Mouse (Mus musculus) R1 (cell line): ENCODE measurements at regions not wholly inside any gene's neighbourhood (a gene's known extent, or its start where the extent isn't known, plus 50 kb on each side); places are given as distances from the start of the nearest gene placed in this dataset.

ENCODE experiments used
- DNase-seq: peaks from one replicate; pipeline ENCODE4 v3.0.0-alpha.2; 2018; ENCODE audit warnings: low read depth, low spot score

DNA sequence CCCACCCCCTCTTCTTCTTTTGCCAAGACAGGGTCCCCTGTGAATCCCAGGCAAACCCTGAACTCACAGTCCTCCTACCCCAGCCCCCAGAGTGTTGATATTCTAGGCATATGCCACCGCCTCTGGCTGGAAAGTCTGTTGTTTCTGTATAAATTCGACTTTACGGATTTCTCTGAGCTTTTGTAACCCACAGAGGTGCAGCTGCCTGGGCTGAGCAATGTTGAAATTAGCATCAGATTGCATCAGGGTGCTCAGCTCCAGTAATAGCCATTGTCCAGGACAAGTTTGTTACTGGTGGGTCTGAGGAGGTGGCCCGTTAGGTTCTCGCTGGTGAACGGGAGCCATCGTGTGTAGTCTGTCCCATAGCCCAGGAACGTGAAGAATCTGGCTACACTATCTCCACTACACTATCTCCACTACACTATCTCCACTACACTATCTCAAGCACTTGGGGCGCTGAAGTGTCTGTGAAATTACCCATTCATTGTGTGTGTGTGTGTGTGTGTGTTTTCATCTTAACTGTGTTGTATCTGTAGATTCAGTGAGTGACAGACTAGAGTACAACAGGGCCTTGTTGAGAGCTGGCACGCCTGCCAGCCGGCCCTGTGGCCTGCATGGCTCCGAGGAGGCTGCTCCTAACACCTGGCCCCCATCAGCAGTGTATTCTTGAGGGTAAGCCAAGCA, 92.4 kb upstream of the Hnrnpk start:
- DNase-seq = no peak

DNA sequence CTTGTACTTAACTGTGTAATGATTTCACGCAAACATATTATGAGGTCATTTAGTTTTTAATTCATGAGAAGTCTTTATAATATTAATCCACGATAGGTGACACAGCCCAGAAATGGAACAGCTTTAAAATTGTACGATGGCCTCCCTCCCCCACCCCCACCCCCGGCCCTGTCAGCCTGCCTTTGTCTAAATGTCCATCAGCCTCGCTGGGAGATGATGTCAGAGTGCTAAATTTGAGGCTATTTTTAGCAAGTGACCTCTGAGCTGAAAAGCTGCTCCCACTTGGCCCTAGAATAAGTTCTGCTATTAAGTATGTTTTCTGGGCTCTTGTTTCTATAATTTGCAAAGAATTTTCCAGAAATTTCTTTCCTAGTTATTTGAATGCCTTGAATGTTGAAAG, 91.6 kb upstream of the Hnrnpk start:
- no peak for DNase-seq

DNA sequence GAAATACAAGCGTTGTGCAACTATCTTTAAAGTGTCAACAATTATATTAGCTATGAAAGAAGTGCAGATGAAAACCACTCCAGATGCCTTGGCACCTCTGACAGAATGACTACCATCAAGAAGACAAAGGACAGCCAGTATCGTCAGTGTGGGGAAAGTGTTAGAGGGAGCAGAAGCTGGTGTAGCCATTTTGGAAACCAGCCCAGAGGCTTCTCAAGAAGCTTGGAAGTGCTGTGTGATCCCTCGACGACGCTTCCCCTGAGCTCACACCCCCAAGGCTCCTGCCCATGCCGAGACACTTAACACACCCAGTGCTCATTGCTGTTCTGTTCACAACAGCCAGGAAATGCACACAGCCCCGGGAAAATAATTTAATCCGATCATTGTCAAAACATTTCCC, 87.7 kb upstream of the Hnrnpk start:
- DNase-seq = no peak

DNA sequence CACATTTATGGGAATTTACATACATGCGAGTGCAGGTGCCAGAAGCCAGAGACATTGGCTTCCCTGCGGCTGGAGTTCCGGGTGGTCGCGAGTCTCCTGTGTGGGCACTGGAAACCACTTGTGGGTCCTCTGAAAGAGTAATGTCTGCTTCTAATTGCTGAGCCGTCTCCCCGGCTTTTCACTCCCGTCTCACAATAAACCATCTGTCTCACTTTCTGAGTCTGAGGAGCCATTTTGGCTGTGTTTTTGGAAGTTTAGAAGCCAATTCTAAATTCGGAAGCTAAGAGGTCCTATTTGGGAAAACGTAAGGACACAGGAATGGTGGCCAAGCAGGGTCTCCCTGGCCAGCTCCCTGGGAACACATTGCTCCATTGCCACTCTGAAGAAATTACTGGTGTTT, 81.9 kb upstream of the Hnrnpk start:
- no peak for DNase-seq

DNA sequence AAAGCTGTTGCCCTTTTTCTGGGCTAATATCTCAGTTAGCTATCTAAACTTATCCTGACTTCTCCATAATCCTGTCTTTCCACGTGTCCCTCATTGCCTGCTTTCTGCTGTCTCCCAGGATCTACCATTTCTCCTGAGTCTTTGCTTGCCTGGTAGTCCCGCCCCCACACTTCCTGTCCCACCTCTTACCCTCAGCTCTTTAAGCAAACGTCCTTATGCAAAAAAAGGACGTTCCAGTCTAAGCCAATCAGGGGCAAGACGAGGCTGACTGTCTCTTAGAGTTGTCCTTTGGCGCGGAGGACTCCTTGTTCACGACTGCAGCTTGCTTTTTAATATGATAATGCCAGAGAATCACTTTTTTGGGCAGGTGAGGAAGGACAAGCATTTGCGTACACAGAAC, 79.6 kb upstream of the Hnrnpk start:
- DNase-seq = peak; percentile 83

DNA sequence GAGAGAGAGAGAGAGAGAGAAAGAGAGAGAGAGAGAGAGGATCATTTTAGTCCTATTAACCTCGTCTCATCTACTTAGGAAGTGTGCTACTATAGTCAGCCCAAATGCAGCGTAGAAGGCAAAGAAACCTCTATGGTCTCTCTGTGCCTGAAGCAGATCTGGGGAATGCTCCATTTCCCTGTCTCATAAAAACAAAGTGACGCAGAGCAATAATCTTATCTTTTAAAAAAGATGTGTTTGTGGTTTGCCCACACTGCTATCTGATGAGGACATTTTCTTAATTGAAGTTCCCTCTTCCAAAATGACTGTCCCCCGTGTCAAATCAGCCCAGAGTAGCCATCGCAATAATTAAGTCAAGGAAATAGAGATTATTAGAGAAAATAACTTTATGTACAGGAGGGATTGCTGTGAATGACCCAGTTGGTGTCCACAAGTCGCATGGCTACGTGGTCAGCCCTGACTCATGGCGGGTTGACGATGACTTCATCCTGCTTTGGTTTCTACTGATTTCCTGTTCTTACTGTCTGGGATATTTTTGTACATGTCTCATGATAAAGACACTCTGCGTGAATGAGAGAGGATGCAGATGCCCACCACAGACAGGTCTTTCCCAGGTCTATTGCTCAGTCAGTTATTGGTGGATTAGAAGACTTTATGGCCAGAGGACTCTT, 77.9 kb upstream of the Hnrnpk start:
- no peak for DNase-seq

DNA sequence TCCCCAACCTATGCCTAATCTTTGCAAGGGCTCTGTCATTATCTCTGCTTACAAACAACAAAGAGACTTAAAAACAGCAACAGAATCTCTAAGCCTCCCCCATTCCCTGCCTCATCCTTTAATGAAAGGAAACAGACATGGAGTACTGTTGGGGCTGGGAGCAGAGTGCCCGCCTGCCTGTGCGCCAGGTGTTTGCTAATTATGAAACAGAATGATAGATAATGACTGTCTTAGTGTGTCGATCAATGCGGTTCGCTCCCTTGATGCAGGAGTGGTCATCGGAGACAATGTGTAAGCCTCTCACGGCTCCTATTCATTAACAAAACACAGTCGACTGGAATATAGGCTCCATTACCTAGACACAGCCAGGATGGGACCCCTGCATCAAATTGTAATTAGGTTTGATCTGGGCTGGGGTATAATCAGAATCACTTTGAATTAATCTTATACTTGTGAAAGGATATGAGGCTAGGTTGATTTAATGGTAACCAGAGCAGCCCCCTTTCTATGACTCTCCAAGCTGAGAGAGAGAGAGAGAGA, 77.3 kb upstream of the Hnrnpk start:
- DNase-seq = no peak

DNA sequence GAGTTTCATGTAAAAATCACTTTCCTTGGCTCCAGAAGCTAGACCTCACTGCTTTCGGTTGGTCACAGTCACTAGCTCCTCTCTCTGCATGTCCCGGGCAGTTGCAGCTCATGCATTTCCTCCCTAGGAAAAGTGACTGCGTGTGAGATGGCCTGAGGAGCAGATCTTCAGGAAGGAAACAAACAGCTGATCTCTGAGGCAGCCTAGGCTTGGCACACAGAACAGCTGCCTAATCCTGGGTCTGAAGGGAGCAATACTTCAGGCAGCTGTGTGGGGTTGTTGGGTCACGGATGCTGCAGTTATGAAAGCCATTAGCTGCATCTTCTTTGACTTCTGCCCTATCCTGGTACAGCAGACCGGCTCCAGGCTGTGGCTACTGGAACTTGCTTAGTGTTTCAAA, 75.3 kb upstream of the Hnrnpk start:
- DNase-seq = no peak

DNA sequence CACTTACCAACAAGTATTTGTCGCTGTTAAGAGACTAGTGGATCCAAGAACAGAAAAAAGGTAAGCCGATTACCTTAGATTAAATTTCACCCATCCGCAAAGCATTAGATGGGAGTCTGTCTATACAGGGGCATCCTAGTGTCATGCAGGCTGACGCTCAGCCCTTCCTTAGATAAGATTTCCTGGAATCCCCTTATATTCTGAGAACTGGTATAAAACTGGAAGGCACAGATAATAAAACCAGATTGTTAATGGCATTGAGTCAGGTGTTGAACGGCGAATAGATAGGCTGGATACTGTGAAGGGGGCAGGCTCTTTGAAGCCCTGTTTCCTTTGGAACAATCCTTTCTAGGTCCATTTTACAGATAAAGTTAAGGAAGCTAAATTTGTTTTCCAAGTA, 74.1 kb upstream of the Hnrnpk start:
- DNase-seq = no peak

DNA sequence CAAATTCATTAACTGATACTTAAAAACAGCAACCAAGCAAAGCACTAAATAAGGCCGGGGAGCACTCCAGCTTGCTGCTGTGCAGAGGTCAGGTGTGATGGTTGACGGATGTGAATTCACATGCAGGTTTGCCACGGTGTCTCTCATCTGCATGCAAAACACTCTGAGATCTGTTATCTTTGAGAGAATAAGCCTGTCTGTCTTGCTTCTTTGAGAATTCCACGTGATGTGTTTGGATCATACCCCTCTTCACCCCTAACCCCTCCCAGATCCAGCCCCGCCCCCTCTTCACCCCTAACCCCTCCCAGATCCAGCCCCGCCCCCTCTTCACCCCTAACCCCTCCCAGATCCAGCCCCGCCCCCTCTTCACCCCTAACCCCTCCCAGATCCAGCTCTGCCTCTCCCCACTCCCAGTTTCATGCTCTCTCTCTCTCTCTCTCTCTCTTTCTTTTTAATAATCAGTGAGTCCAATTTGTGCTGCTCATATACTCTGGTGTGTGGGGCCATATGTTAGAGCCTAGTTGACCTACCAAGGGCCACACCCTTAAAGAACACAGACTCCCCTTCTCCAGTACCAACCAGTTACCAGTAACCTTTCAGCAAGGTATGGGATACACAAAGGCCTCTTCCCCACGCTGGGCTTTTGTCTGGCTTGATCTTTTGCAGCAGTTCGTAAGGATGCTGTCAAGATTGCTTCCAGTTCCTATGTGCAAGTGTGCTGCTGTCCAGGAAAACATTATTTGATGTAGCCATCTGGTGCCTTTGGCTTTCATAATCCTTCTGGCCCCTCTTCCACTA, 73.1 kb upstream of the Hnrnpk start:
- DNase-seq = peak; percentile 74

DNA sequence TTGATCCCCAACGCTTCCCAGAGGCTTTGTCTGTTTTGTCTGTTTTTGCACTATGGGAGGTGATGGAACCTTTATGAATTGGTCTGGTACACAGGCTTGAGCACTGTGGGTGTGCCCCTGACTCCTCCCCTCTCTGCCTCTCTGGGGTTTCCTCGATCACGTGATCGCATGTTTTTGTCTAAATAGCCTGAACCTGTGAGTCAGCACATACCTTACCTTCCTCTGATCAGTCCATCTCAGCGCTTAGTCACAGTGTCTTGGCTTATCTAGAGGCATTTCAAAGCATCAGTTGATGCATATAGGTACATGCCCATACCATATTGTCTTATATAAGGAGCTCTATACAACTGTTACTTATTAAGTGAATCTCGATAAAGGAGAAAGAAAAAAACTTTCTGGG, 72.4 kb upstream of the Hnrnpk start:
- peak; percentile 96 for DNase-seq

DNA sequence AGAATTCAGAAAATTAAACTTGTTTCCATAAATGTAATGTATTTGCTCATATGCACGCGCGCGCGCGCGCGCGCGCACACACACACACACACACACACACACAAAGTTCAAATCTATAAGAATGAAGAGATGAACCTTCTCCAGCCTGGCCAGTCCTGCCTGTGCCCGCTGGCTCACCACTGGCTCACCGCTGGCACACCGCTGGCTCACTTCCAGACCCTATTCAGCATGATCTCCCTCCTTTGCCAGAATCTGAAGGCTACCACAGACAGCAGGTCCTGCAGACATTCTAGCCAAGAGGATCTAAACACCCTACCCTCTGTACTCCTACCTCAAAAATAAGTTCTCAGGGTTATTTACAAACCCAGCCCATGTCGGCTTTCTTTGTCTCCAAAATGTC, 69.3 kb upstream of the Hnrnpk start:
- DNase-seq = no peak

DNA sequence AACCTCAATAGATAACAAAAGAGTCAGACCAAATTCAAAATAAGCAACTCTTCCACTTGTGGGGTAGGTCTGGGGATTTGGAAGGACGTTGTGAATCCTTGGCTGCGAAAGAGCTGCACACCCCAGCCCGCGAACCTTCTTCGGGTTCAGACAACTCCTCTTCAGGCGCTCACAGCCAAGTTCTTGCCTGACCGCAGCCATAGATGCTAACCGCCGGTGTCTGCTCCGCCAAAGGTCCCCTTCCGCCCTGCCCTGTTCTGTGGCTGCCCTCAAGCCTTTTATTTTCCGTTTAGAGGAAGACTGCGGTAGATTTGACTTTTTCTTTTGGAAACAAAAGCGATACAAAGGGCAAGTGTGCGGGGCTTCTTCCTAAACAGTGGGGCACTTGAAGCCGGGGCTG, 68.6 kb upstream of the Hnrnpk start:
- DNase-seq = peak; percentile 85

DNA sequence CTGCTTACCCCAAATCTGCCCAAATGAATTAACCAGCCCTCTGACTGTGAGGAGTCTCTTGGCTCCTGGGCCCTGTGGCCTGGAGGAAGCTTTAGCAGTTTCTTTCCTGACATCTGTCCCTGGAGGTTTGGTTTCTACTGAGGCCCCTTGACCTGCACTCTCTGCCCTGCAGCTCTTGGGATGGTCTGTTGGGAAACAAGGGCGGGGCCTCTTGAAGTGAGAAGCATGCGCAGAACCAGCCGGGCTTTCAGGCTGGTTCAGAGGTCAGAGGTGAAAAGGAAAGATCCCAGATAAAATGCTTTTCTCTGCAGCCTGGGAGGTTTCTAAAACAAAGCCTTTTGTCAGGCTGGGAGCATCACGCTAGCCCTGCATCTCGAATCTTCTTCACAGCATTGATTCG, 66.6 kb upstream of the Hnrnpk start:
- peak; percentile 81 for DNase-seq

DNA sequence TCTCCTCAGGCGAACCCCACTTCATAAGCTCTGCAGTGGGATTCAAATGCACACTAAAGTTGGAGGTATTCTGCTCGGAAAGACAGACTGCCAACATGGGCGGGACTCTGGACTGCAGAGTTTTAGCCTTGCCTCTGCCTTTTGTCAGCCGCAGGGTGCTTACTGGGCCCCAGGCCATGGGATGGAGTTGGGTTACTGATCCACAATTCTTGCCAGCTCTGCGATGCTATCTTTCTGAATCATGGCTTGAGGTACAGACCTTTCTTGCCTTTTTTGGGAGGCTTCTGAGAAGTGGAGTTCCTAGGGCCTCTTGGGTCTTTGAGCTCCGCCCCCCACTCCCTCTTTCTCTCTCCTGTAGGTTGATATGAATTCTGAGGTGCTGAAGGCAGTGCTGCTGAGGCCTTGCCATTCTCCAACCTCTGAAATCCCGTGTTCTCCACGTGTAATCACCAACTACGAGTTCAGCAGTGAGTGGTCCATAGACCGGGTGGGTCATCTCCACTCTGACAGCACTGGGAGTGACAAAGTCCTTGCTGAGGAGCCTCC, 64.0 kb upstream of the Hnrnpk start:
- DNase-seq = no peak

DNA sequence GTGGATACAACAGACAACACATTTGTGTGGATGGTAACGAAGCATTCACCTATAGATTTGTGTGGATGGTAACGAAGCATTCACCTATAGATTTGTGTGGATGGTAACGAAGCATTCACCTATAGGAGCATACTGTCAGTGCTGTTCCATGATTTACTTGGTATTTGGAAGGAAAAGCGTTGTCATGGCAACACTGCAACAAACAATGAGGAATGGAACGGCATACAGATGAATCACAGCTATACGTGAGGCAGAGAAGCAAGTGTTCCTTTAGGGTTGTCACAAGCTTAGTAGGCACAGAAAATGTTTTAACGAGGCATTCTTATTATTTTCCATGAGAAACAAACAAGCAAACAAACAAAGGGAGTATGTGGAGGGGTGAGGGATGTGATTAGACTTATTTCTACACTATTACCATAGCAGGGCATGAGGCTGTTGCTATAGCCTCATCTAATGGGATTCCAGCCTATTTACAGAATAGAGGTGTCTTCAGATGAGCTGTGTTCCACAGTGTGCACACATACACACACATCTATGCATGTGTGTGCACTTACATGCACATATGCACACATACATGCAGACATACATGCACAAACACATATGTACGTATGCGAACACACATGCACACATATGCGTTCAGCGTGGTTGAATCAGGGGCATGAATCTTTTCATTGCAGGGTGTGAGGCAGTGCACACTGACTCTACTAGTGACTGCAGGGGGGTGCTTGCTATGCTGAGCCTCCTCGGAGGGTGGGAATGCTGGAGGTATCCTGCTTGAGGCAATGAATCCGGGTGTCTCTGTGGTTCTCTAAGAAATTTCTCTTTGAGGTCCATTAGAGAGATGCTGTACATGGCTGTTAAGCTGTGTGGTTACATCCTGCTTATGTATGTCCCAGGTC, 62.3 kb upstream of the Hnrnpk start:
- DNase-seq = no peak
